Mouse (Mus musculus) intestine, embryonic 14.5 days (tissue): ENCODE measurements around the gene Sft2d1. TPM values are rescaled to one million over a fixed set of nuclear protein-coding genes. Genes with fewer than 3 reads are reported as not detected.
"Not testable (repeated sequence)": the region's sequence is repeated elsewhere in the genome, so short reads cannot be mapped to it uniquely, and the experiment has no call there.

ENCODE experiments used
- ATAC-seq: fragments of 200-750 bp; cut with Nextera tagmentation; replicated peaks from 2 replicates; pipeline ENCODE4 v1.8.0; 2017; ENCODE audit warnings: low read depth, moderate number of reproducible peaks, moderate TSS enrichment, moderate library complexity; ENCODE audit not compliant: low FRiP score, low TSS enrichment
- DNase-seq: peaks from one replicate; pipeline ENCODE4 v3.0.0-alpha.2; 2018; ENCODE audit warnings: low spot score
- H3K27ac ChIP-seq: fragments of 300-500 bp; sonication (generic); 2 replicates; pipeline ENCODE4 v1.5.1; 2014; ENCODE audit warnings: low read depth, mild to moderate bottlenecking, control low read depth
- H3K27me3 ChIP-seq: fragments of 300-500 bp; sonication (generic); replicated peaks from 2 replicates; pipeline ENCODE4 v1.6.1; 2014; ENCODE audit warnings: low read length, control low read depth; ENCODE audit not compliant: control insufficient read depth, insufficient read depth
- H3K36me3 ChIP-seq: fragments of 300-500 bp; sonication (generic); 2 replicates; pipeline ENCODE4 v1.6.1; 2014; ENCODE audit warnings: low read length, control low read depth; ENCODE audit not compliant: control insufficient read depth, insufficient read depth
- H3K4me1 ChIP-seq: fragments of 300-500 bp; sonication (generic); replicated peaks from 2 replicates; pipeline ENCODE4 v1.6.1; 2014; ENCODE audit warnings: low read length, control low read depth, mixed read lengths; ENCODE audit not compliant: control insufficient read depth, insufficient read depth
- H3K4me2 ChIP-seq: fragments of 300-500 bp; sonication (generic); 2 replicates; pipeline ENCODE4 v1.6.1; 2014; ENCODE audit warnings: low read length
- H3K4me3 ChIP-seq: fragments of 300-500 bp; sonication (generic); 2 replicates; pipeline ENCODE4 v1.5.1; 2014; ENCODE audit warnings: low read depth, low read length, control low read depth, mixed read lengths
- H3K9ac ChIP-seq: fragments of 300-500 bp; sonication (generic); 2 replicates; pipeline ENCODE4 v1.6.1; 2014; ENCODE audit warnings: mild to moderate bottlenecking, low read length
- H3K9me3 ChIP-seq: fragments of 300-500 bp; sonication (generic); 2 replicates; pipeline ENCODE4 v1.6.1; 2016; ENCODE audit warnings: low read length, control low read depth; ENCODE audit not compliant: control insufficient read depth
- WGBS: fragments of 180-500 bp; shearing (Covaris S2); extraction: QIAGEN DNeasy Blood & Tissue Kit; methylation state at CpG from one replicate; pipeline ENCODE4 v1.1.7; 2014; 5-methylcytosine and 5-hydroxymethylcytosine counted together
- polyA plus RNA-seq: library from polyadenylated mRNA; unstranded; fragments of >200 nt; fragmentation: Nextera tagmentation; extraction: Ambion mirVana; gene quantifications from 2 replicates; pipeline ENCODE4 v1.2.1, GENCODE M21; 2014

Gene Sft2d1
- polyA plus RNA-seq = 63.8 and 82.2 TPM in 2 replicates

DNA sequence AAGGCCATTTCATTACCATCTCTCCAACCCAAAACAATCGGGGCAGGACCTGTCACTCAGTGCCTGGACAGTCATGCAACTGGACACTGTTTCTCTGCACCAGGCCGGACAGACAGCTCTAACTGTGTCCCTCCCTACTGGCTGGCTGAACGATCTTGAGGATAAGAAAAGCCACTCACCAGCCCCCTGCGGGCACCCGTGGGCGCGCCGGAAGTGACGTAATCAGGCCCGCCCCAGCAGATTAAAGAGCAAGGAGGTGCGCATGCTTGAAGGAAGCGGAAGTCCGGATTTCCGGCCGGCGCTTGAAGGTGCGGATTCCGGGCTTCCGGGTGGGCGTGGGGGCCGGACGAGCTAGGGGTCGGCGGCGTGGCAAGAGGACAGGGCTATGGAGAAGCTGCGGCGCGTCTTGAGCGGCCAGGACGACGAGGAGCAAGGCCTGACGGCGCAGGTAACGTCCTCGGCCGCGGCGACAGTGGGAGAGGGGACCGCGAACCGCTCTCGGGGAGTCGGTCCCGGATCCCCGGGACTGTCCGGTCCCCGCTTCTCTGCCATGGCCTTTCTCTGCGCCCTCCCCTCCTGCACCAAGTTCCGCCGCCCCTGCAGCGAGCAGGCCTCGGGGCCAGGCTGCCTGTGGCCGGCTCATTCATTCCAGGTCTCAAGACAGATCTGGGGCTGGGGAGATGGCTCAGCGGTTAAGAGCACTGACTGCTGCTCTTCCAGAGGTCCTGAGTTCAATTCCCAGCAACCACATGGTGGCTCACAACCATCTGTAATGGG is at the start of gene Sft2d1:
Sft2d1 (plus strand) TSS at position 265 of the 777 bp plus-strand sequence.
- H3K9me3 ChIP-seq = no peaks in the 10 kb centered on the region
- peak within 1 kb of the TSS; percentile 71 for H3K4me2 ChIP-seq
- H3K27me3 ChIP-seq = no peaks in the 10 kb centered on the region
- H3K9ac ChIP-seq = peak within 1 kb of the TSS; percentile 56
- peak within 1 kb of the TSS; percentile 62 for H3K4me3 ChIP-seq
- peaks cover 14% of the 10 kb centered on the region for H3K4me1 ChIP-seq
- no peaks in the 10 kb centered on the region for H3K36me3 ChIP-seq
- DNase-seq (peak; percentile 96), ATAC-seq (peak; percentile 93)
- peak within 1 kb of the TSS; percentile 54 for H3K27ac ChIP-seq
- WGBS = under 1% methylated on average over 49 of the region's 54 CpGs

GRCm38 (mm10) chr17:8264638-8265037 is 46.3 kb upstream of the Sft2d1 start:
- not testable (repeated sequence) for H3K4me2 ChIP-seq, ATAC-seq, H3K9me3 ChIP-seq, H3K36me3 ChIP-seq, H3K27me3 ChIP-seq, H3K4me1 ChIP-seq, H3K4me3 ChIP-seq, H3K27ac ChIP-seq, H3K9ac ChIP-seq
- WGBS = 6% methylated on average over 6 of the region's 7 CpGs
- DNase-seq = peak; percentile 55

DNA sequence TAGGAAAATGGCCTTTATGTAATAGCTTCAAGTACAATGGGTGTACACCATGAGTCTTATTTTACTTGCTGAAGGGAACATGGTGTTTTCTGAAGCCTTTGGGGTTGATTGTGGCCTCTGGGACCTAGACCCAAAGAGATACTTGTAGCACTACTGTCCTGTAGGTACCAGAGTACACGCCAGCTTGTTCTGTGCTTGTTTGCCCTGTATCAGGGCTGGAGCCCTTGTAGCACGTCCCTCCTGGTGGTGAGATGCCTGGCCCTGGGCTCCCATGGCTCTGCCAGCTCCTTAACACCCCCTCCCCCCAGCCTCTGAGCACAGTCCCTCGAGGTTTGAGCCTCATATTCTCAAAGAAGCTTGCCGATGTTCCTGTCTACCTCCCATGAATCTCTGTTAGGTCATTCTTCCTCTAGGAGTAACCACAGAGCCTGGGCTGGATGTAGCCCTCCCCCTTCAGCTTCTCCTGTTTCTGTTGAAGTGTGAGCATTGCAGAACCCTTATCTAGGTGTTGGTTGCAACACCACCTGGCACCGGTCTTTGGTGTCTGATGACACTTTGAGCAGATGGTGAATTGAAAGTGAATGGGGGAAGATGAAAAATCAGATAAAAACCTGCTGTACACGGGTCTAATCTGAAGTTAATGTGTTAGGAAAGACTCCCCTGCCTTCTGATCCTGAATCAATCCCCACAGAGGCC is 38.7 kb upstream of the Sft2d1 start:
- no peak overlapping the region for H3K27ac ChIP-seq
- no peaks in the 10 kb centered on the region for H3K36me3 ChIP-seq
- H3K4me1 ChIP-seq = no peaks in the 10 kb centered on the region
- 46% methylated on average over 6 of the region's 6 CpGs for WGBS
- H3K4me2 ChIP-seq = no peak overlapping the region
- DNase-seq (peak; percentile 29), ATAC-seq (no peak)
- H3K9ac ChIP-seq = no peak overlapping the region
- no peak overlapping the region for H3K4me3 ChIP-seq
- no peaks in the 10 kb centered on the region for H3K9me3 ChIP-seq
- H3K27me3 ChIP-seq = no peaks in the 10 kb centered on the region; the same call in 1 of the 2 replicates

- no peak overlapping the region for H3K9ac ChIP-seq
- peak; percentile 25 for DNase-seq
- H3K36me3 ChIP-seq = no peaks in the 10 kb centered on the region
- ATAC-seq = no peak
- no peak overlapping the region for H3K4me2 ChIP-seq
- no peaks in the 10 kb centered on the region for H3K9me3 ChIP-seq
- WGBS = 48% methylated on average over 6 of the region's 6 CpGs
- H3K4me1 ChIP-seq = no peaks in the 10 kb centered on the region
- no peaks in the 10 kb centered on the region; the same call in 1 of the 2 replicates for H3K27me3 ChIP-seq
- H3K4me3 ChIP-seq = no peak overlapping the region
- H3K27ac ChIP-seq = no peak overlapping the region
Measured at GRCm38 (mm10) chr17:8272951-8273350, 38.0 kb upstream of the Sft2d1 start.

DNA sequence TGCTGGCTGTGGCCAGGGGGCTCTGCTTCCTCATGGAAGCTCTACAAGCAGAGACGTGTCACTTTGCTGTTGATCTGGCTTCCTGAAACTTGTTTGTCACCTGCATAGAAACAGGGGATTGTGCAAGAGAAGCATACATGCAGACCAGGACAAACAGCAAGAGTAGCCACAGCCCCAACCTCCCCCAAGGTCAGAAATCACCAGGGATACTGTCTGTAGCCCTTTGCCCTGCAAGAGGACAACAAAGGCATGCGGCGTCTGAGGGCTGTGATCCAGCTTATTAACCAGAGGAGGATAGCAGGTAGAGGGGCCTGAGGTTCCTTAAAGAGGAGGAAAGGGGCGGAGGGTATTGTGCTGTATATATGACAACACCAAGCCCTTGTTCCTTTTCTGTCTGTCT is 34.8 kb upstream of the Sft2d1 start:
- Histone ChIP-seq H3K9me3 (no peaks in the 10 kb centered on the region), H3K4me3 (no peak overlapping the region), H3K36me3 (no peaks in the 10 kb centered on the region), H3K4me1 (no peaks in the 10 kb centered on the region), H3K4me2 (no peak overlapping the region), H3K9ac (no peak overlapping the region), H3K27ac (no peak overlapping the region), H3K27me3 (no peaks in the 10 kb centered on the region; the same call in 1 of the 2 replicates)
- 65% methylated on average over 4 of the region's 4 CpGs for WGBS
- DNase-seq = peak; percentile 16
- ATAC-seq = no peak

- DNase-seq (no peak), ATAC-seq (no peak)
- Histone ChIP-seq H3K9me3 (no peaks in the 10 kb centered on the region), H3K4me3 (no peak overlapping the region), H3K4me1 (no peaks in the 10 kb centered on the region), H3K9ac (no peak overlapping the region), H3K36me3 (no peaks in the 10 kb centered on the region), H3K27me3 (no peaks in the 10 kb centered on the region; the same call in 1 of the 2 replicates), H3K4me2 (no peak overlapping the region), H3K27ac (no peak overlapping the region)
- 76% methylated on average over 7 of the region's 7 CpGs for WGBS
Measured at GRCm38 (mm10) chr17:8276680-8277079, 34.2 kb upstream of the Sft2d1 start.

GRCm38 (mm10) chr17:8277266-8277665 is 33.6 kb upstream of the Sft2d1 start:
- WGBS = 87% methylated on average over 3 of the region's 3 CpGs
- no peak overlapping the region for H3K9ac ChIP-seq
- no peak overlapping the region for H3K27ac ChIP-seq
- no peaks in the 10 kb centered on the region for H3K4me1 ChIP-seq
- ATAC-seq (no peak), DNase-seq (no peak)
- no peaks in the 10 kb centered on the region; the same call in 1 of the 2 replicates for H3K27me3 ChIP-seq
- no peaks in the 10 kb centered on the region for H3K36me3 ChIP-seq
- H3K4me3 ChIP-seq = no peak overlapping the region
- H3K4me2 ChIP-seq = no peak overlapping the region
- no peaks in the 10 kb centered on the region for H3K9me3 ChIP-seq

DNA sequence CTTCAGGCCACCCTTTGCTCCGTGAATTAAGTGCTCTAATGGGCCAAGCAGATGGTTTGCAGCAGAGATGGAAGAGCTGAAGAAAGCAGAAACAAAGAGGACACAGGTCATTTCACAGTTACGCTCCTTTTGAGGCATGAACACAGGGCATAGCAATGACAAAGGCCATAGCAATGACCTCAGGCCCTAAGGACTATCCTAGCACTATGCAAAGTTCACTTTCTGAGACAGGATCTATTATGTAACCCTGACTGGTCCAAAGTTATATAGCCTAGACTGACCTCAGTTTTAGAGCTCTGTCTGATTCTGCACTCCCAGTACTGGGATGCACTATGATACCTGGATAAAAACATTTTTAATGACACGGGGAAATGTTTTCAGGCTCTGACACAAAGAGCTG is 32.5 kb upstream of the Sft2d1 start:
- ATAC-seq (no peak), DNase-seq (peak; percentile 44)
- Histone ChIP-seq H3K4me1 (no peaks in the 10 kb centered on the region), H3K4me3 (no peak overlapping the region), H3K9me3 (no peaks in the 10 kb centered on the region), H3K27me3 (no peaks in the 10 kb centered on the region; the same call in 1 of the 2 replicates), H3K27ac (no peak overlapping the region), H3K4me2 (no peak overlapping the region), H3K36me3 (no peaks in the 10 kb centered on the region), H3K9ac (no peak overlapping the region)
- 65% methylated on average over 3 of the region's 3 CpGs for WGBS
